Mouse (Mus musculus) central nervous system, embryonic 11.5 days (tissue): ENCODE data around the gene Zfp28. TPM values are rescaled to one million over a fixed set of nuclear protein-coding genes. Genes with fewer than 3 reads are reported as not detected.

Experiments
- polyA plus RNA-seq: library from polyadenylated mRNA; depleted of rRNA; stranded (reverse); fragments of >200 nt; gene quantifications from 2 replicates; pipeline ENCODE4 v1.2.3, GENCODE M21; 2012; rRNA removed

Zfp28 gene
- 7.9 and 13.4 TPM in 2 replicates for polyA plus RNA-seq

DNA sequence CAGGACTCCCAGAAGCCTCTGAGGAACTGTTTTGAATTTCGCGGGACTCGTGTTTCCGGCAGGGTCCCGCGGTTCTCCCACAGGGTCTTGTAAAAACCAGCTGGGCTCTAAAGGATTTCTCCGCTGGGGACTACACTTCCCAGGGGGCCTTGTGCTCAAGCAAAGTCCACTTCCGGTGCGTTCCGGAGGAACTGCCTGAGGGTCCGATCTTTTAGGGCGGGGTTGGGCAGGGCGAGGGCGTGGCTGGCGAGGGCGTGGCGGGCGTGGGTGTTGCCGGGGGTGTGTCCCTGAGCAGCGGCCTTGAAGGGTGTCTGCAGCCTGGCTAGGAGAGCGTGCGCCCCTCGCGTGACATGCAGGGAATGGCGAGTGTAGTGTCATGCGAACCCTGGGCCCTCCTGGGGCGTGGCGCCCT lies at the start of gene Zfp28:
Gene Zfp28, plus strand, starts transcription at position 252 of the 412 bp plus-strand sequence.

GRCm38 (mm10) chr7:6343501-6344071 lies 39.5 kb upstream of the Zfp28 start, which contains the start of gene Gm3854:
Gene Gm3854, plus strand, starts transcription at chr7:6343759.

GRCm38 (mm10) chr7:6363047-6363488 lies 20.0 kb upstream of the Zfp28 start, which contains the start of gene Zfp78:
Gene Zfp78, plus strand, starts transcription at chr7:6363280.

DNA sequence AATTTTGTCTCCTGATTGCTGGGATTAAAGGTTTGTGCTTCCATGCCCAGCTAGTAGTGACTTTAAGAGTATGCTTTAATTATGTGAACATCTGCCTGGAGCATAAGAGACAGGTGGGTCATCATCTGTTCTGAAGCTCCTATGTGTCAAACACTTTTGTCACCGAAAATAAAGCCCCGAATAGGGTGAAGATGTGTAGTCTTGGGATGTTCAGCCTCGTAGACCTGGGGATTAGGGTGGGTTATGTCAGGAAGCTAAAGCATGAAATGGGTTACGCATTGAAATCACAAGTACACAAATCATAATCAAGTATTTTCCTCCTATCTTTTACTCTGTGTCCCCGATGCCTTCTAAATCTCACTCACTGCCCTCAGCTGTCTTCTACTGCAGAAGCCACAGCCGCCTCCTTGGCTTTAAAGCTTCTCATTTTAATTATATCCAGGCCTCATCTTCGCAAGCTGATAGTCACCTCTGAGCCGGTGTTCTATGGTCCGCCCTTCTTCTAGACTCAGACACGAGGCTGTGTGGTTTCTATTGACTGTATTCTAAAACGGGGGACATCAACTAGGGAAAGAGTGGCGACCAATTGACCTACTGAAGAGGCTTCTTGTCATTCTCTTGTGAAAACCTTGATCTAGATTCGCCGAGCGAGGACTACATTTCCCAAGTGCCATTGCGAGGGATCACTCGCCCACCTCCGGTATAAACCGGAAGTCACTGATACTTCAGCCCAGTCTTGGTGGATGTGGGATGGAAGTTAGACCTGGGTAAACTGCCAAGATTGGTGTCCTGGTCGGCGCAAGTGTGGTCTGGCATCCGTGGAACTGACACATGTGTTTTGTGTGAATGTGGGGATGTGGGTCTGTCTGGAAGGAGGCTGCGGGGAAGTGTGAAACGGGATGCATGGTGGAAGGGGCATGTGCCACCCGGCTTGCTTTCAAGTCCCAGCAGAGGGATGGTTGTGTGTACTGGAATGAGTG lies 15.2 kb downstream of the Zfp28 start, which contains the start of gene Smim17:
Gene Smim17, plus strand, starts transcription at position 720 of the 980 bp plus-strand sequence.

GRCm38 (mm10) chr7:6410043-6410442 lies 26.9 kb downstream of the Zfp28 start, which contains the start of gene Gm20715:
Gene Gm20715, plus strand, starts transcription at chr7:6410277.

GRCm38 (mm10) chr7:6438388-6438787 lies 55.3 kb downstream of the Zfp28 start, which contains the start of gene Olfr1344:
Gene Olfr1344, plus strand, starts transcription at chr7:6438688.

Other genes starting within 250 kb of the Zfp28 start
- gene Zfp787, start 227.3 kb upstream of the Zfp28 start, polyA plus RNA-seq: 36.1 and 39.3 TPM in 2 replicates
- gene Zfp444, start 211.1 kb upstream of the Zfp28 start, polyA plus RNA-seq: 52.6 and 93.5 TPM in 2 replicates
- not detected in 2 replicates for gene Galp, start 186.2 kb upstream of the Zfp28 start, polyA plus RNA-seq
- gene Zscan5b, start 161.0 kb upstream of the Zfp28 start, polyA plus RNA-seq: not detected in 2 replicates
- not detected in 2 replicates for gene Epp13, start 130.6 kb upstream of the Zfp28 start, polyA plus RNA-seq
- 5.6 and 6.3 TPM in 2 replicates for gene Zfp667, start 96.7 kb upstream of the Zfp28 start, polyA plus RNA-seq
- 6.1 and 7.8 TPM in 2 replicates for gene Zfp583, start 52.0 kb upstream of the Zfp28 start, polyA plus RNA-seq
- 2.2 and 2.5 TPM in 2 replicates for gene Gm3854, start 39.5 kb upstream of the Zfp28 start, polyA plus RNA-seq
- 1.5 and 2.3 TPM in 2 replicates for gene Zfp78, start 20.0 kb upstream of the Zfp28 start, polyA plus RNA-seq
- 1.1 and 1.9 TPM in 2 replicates for gene Smim17, start 15.4 kb downstream of the Zfp28 start, polyA plus RNA-seq
- gene Gm20715, start 27.0 kb downstream of the Zfp28 start, polyA plus RNA-seq: 0.05 and 0.06 TPM in 2 replicates
- 0.02 and 0.06 TPM in 2 replicates for gene Olfr1344, start 55.4 kb downstream of the Zfp28 start, polyA plus RNA-seq
- gene Olfr1336, start 72.9 kb downstream of the Zfp28 start, polyA plus RNA-seq: not detected in 2 replicates
- gene Olfr1346, start 83.8 kb downstream of the Zfp28 start, polyA plus RNA-seq: not detected in 2 replicates
- not detected in 2 replicates for gene Olfr5, start 103.6 kb downstream of the Zfp28 start, polyA plus RNA-seq
- not detected in 2 replicates for gene Olfr1347, start 116.5 kb downstream of the Zfp28 start, polyA plus RNA-seq
- gene Olfr1348, start 125.5 kb downstream of the Zfp28 start, polyA plus RNA-seq: not detected in 2 replicates
- 0.09 TPM in 1 of 2 replicates, not detected in the other for gene Olfr1349, start 139.7 kb downstream of the Zfp28 start, polyA plus RNA-seq
- gene Olfr1350, start 181.5 kb downstream of the Zfp28 start, polyA plus RNA-seq: not detected in 2 replicates